In genomic region chr8:10910954-10911353, GRCm38 (mm10) we compare ENCODE assay signal across 13 mouse cellular contexts.
DNase-seq lines count a peak whose midpoint lies in the region; TF ChIP-seq lines count a peak whose summit lies in the region.
"Had no signal": no experiment of that assay in that cellular context is flagged by ENCODE, and none has a peak within 500 bp of the region (broad histone marks: within the 10 kb centered on the region; RNA-seq: fewer than 3 reads in every experiment).

No protein-coding gene starts in this region.

- intact Hi-C loops in heart, postnatal 36 days (cut with DNase I), result no loop called here
- intact Hi-C loops in heart, postnatal 10 days (cut with DNase I), result no loop called here

- no peak overlapping the region; the same call in 1 of the 2 replicates for H3K9ac ChIP-seq in liver, adult 2 months (ENCODE audit: low read depth, low read length)
- H3K9ac ChIP-seq: embryonic facial prominence, embryonic 12.5 days; forebrain, embryonic 12.5 days had no signal

- TF ChIP-seq CTCF in liver, adult 2 months (IDR thresholded peaks at IDR 0.05; ENCODE audit: low read depth, low read length), result no peak

- H3K79me2 ChIP-seq in liver, adult 2 months (ENCODE audit: control insufficient read depth, insufficient read depth, low read length), result no peaks in the 10 kb centered on the region

- WGBS in heart, embryonic 10.5 days, result 72% methylated on average over 6 of the region's 6 CpGs
- WGBS in liver, adult 2 months, result 53% methylated on average over 6 of the region's 6 CpGs

- no peaks in the 10 kb centered on the region for H3K9me3 ChIP-seq in heart, embryonic 10.5 days
- H3K9me3 ChIP-seq: embryonic facial prominence, embryonic 12.5 days; forebrain, embryonic 12.5 days had no signal

- H3K27ac ChIP-seq in heart, embryonic 10.5 days, result 0 out of 2 replicates have a peak overlapping the region, but pooled peaks have one; percentile 44
- peak overlapping the region; percentile 37 for H3K27ac ChIP-seq in liver, adult 2 months (replicated peaks; ENCODE audit: insufficient read depth, low read depth, low read length)
- H3K27ac ChIP-seq: embryonic facial prominence, embryonic 12.5 days; forebrain, embryonic 12.5 days had no signal

- no peak for TF ChIP-seq POLR2A in liver, adult 2 months (IDR thresholded peaks at IDR 0.05; ENCODE audit: extremely low read depth, insufficient read depth, low read length)

- no peak for DNase-seq in heart, embryonic 10.5 days (ENCODE audit: low spot score)
- DNase-seq in heart, postnatal 36 days, result no peak
- no peak for DNase-seq in liver, adult 2 months (ENCODE audit: extremely low read depth, low read depth, low spot score)
- no peak for DNase-seq in liver
- DNase-seq in heart, postnatal 10 days, result peak; percentile 48 to 53
- DNase-seq in lung, postnatal 36 days, result peak; percentile 39
- DNase-seq in right cerebral cortex, postnatal 14 days, result no peak
- no peak for DNase-seq in cerebellum, adult 11-12 months
- DNase-seq: adrenal gland, adult 8-10 months; B cell, adult 2 months; cerebellum, postnatal 14 days had no signal

- peaks cover 6% of the 10 kb centered on the region; the same call in 1 of the 2 replicates for H3K27me3 ChIP-seq in heart, embryonic 10.5 days (ENCODE audit: insufficient read depth, poor library complexity, severe bottlenecking)
- no peaks in the 10 kb centered on the region for H3K27me3 ChIP-seq in liver, adult 2 months (ENCODE audit: control insufficient read depth, insufficient read depth, low read length)
- H3K27me3 ChIP-seq: embryonic facial prominence, embryonic 12.5 days had no signal

- H3K36me3 ChIP-seq in heart, embryonic 10.5 days, result no peaks in the 10 kb centered on the region
- H3K36me3 ChIP-seq in liver, adult 2 months (ENCODE audit: control insufficient read depth, insufficient read depth, low read length), result no peaks in the 10 kb centered on the region
- H3K36me3 ChIP-seq: embryonic facial prominence, embryonic 12.5 days; forebrain, embryonic 12.5 days had no signal

- no peak overlapping the region for H3K4me3 ChIP-seq in heart, embryonic 10.5 days
- H3K4me3 ChIP-seq in liver, adult 2 months (ENCODE audit: insufficient read depth, low read depth, low read length), result no peak overlapping the region
- H3K4me3 ChIP-seq: embryonic facial prominence, embryonic 12.5 days; forebrain, embryonic 12.5 days had no signal

- H3K4me1 ChIP-seq in heart, embryonic 10.5 days, result peaks cover 19% of the 10 kb centered on the region
- H3K4me1 ChIP-seq in liver, adult 2 months (ENCODE audit: control insufficient read depth, insufficient read depth, low read length), result peaks cover 28% of the 10 kb centered on the region
- H3K4me1 ChIP-seq: embryonic facial prominence, embryonic 12.5 days; forebrain, embryonic 12.5 days had no signal

Comparison
In these comparisons a context has a peak if more than half of its experiments do, and no peak if none do; other contexts are left out.
1. DNase-seq: peak in heart, postnatal 10 days (2 of 2) and lung, postnatal 36 days (single experiment); none in heart, embryonic 10.5 days (single experiment), heart, postnatal 36 days (0 of 2), liver, adult 2 months (single experiment), liver (single experiment), right cerebral cortex, postnatal 14 days (single experiment) and cerebellum, adult 11-12 months (single experiment).